18 mouse cellular contexts compared by ENCODE assay signal in genomic region chr14:122459776-122460175, GRCm38 (mm10). TPM values are rescaled to one million over a fixed set of nuclear protein-coding genes. Genes with fewer than 3 reads are reported as not detected.
A peak's percentile ranks its signal among the peaks of the same experiment; 100 is the strongest.
DNase-seq lines count a peak whose midpoint lies in the region; ATAC-seq and TF ChIP-seq lines count a peak whose summit lies in the region.
"Had no signal": no experiment of that assay in that cellular context is flagged by ENCODE, and none has a peak within 500 bp of the region (broad histone marks: within the 10 kb centered on the region; RNA-seq: fewer than 3 reads in every experiment).

No protein-coding gene starts in this region.

- H3K27ac ChIP-seq in forebrain, embryonic 15.5 days (replicated peaks): peak overlapping the region; percentile 54
- H3K27ac ChIP-seq in hindbrain, postnatal 0 days: peak overlapping the region; percentile 76
- H3K27ac ChIP-seq in midbrain, embryonic 16.5 days (ENCODE audit: low read length): no peak overlapping the region
- no peak overlapping the region for H3K27ac ChIP-seq in liver, embryonic 11.5 days (ENCODE audit: low read depth, low read length)
- H3K27ac ChIP-seq: heart, embryonic 15.5 days; kidney, postnatal 0 days had no signal

- ATAC-seq in forebrain, embryonic 15.5 days (replicated peaks): no peak
- ATAC-seq in hindbrain, postnatal 0 days: no peak
- no peak for ATAC-seq in midbrain, embryonic 16.5 days
- no peak for ATAC-seq in liver, embryonic 11.5 days (replicated peaks; ENCODE audit: low FRiP score)
- ATAC-seq: inflammation-experienced regulatory T-cells, adult 6 months had no signal

- H3K4me3 ChIP-seq in forebrain, embryonic 15.5 days: peak overlapping the region; percentile 22
- H3K4me3 ChIP-seq in hindbrain, postnatal 0 days (ENCODE audit: low read length): peak overlapping the region; percentile 70
- no peak overlapping the region for H3K4me3 ChIP-seq in midbrain, embryonic 16.5 days (ENCODE audit: low read depth, low read length)
- no peak overlapping the region for H3K4me3 ChIP-seq in liver, embryonic 11.5 days (ENCODE audit: low read depth, low read length)
- H3K4me3 ChIP-seq: heart, embryonic 15.5 days had no signal

- H3K9me3 ChIP-seq in forebrain, embryonic 15.5 days: no peaks in the 10 kb centered on the region
- H3K9me3 ChIP-seq in hindbrain, postnatal 0 days (ENCODE audit: low read length): no peaks in the 10 kb centered on the region
- H3K9me3 ChIP-seq in midbrain, embryonic 16.5 days (replicated peaks; ENCODE audit: control insufficient read depth, low read length, poor library complexity, severe bottlenecking): no peaks in the 10 kb centered on the region
- no peaks in the 10 kb centered on the region for H3K9me3 ChIP-seq in liver, embryonic 11.5 days (ENCODE audit: control insufficient read depth, low read length)
- H3K9me3 ChIP-seq: heart, embryonic 15.5 days had no signal

- peak overlapping the region; percentile 31 for H3K4me2 ChIP-seq in forebrain, embryonic 15.5 days (replicated peaks)
- peak overlapping the region; percentile 61 for H3K4me2 ChIP-seq in hindbrain, postnatal 0 days (ENCODE audit: low read depth, low read length)
- H3K4me2 ChIP-seq in midbrain, embryonic 16.5 days (ENCODE audit: low read length): peak overlapping the region; percentile 41
- H3K4me2 ChIP-seq in liver, embryonic 11.5 days: no peak overlapping the region
- H3K4me2 ChIP-seq: heart, embryonic 15.5 days had no signal

- H3K4me1 ChIP-seq in forebrain, embryonic 15.5 days: peaks cover 29% of the 10 kb centered on the region
- H3K4me1 ChIP-seq in hindbrain, postnatal 0 days (ENCODE audit: insufficient read depth, low read length): no peaks in the 10 kb centered on the region
- peaks cover 11% of the 10 kb centered on the region for H3K4me1 ChIP-seq in midbrain, embryonic 16.5 days (ENCODE audit: control insufficient read depth, insufficient read depth, low read length)
- peaks cover 5% of the 10 kb centered on the region; the same call in 1 of the 2 replicates for H3K4me1 ChIP-seq in liver, embryonic 11.5 days (replicated peaks; ENCODE audit: control insufficient read depth, insufficient read depth, low read length)

- peaks cover 41% of the 10 kb centered on the region for H3K27me3 ChIP-seq in forebrain, embryonic 15.5 days
- H3K27me3 ChIP-seq in hindbrain, postnatal 0 days (ENCODE audit: insufficient read depth, low read length): no peaks in the 10 kb centered on the region; the same call in 1 of the 2 replicates
- peaks cover 28% of the 10 kb centered on the region for H3K27me3 ChIP-seq in midbrain, embryonic 16.5 days (ENCODE audit: control insufficient read depth, insufficient read depth, low read depth, low read length)
- peaks cover 53% of the 10 kb centered on the region for H3K27me3 ChIP-seq in liver, embryonic 11.5 days (replicated peaks; ENCODE audit: control insufficient read depth, insufficient read depth, low read length)

- peak overlapping the region; percentile 19; the same call in 1 of the 2 replicates for H3K9ac ChIP-seq in forebrain, embryonic 15.5 days (replicated peaks)
- H3K9ac ChIP-seq in hindbrain, postnatal 0 days (replicated peaks; ENCODE audit: low read length): peak overlapping the region; percentile 59
- H3K9ac ChIP-seq in midbrain, embryonic 16.5 days (ENCODE audit: low read depth, low read length): no peak overlapping the region
- H3K9ac ChIP-seq in liver, embryonic 11.5 days (ENCODE audit: low read depth, low read length): no peak overlapping the region
- H3K9ac ChIP-seq: heart, embryonic 15.5 days had no signal

- WGBS in forebrain, embryonic 15.5 days: 85% methylated on average over 1 of the region's 1 CpGs
- 64% methylated on average over 1 of the region's 1 CpGs for WGBS in hindbrain, postnatal 0 days
- 66% methylated on average over 1 of the region's 1 CpGs for WGBS in midbrain, embryonic 16.5 days
- WGBS in liver, embryonic 11.5 days: 91% methylated on average over 1 of the region's 1 CpGs

- no peak for TF ChIP-seq CTCF in hindbrain, postnatal 0 days (IDR thresholded peaks at IDR 0.05; ENCODE audit: low read depth)

- DNase-seq in cerebellum, postnatal 10 days: peak; percentile 42 to 63
- DNase-seq in cerebellum, adult 9-10 months: no peak
- no peak for DNase-seq in hindbrain, postnatal 0 days (ENCODE audit: low spot score)
- DNase-seq in testis, postnatal 14 days (ENCODE audit: low spot score): no peak
- DNase-seq in lung, adult 18-20 months: no peak
- DNase-seq in liver, embryonic 11.5 days (ENCODE audit: low spot score): no peak
- DNase-seq: liver; right cerebral cortex, adult 18-20 months had no signal

- H3K36me3 ChIP-seq in forebrain, embryonic 15.5 days: no peaks in the 10 kb centered on the region
- H3K36me3 ChIP-seq in hindbrain, postnatal 0 days (ENCODE audit: insufficient read depth, low read length): no peaks in the 10 kb centered on the region
- H3K36me3 ChIP-seq in midbrain, embryonic 16.5 days (ENCODE audit: control insufficient read depth, insufficient read depth, low read length): no peaks in the 10 kb centered on the region
- no peaks in the 10 kb centered on the region for H3K36me3 ChIP-seq in liver, embryonic 11.5 days (ENCODE audit: control insufficient read depth, insufficient read depth, low read length)
- H3K36me3 ChIP-seq: heart, embryonic 15.5 days had no signal

RNA-seq across cellular contexts. Expression of gene Zic5, which starts 5.7 kb away (rescaled TPM):
- polyA plus RNA-seq in forebrain, embryonic 15.5 days (2015; fragmentation: Nextera tagmentation; extraction: Ambion mirVana): 14.2 and 15.2 TPM in 2 replicates
- 46.2 and 51.3 TPM in 2 replicates for total RNA-seq in hindbrain, postnatal 0 days (2014; rRNA removed)
- 31.0 and 31.1 TPM in 2 replicates for polyA plus RNA-seq in hindbrain, postnatal 0 days (2015; fragmentation: Nextera tagmentation; extraction: Ambion mirVana)
- polyA plus RNA-seq in midbrain, embryonic 16.5 days (2015; fragmentation: Nextera tagmentation; extraction: Ambion mirVana): 9.5 and 29.0 TPM in 2 replicates
- polyA plus RNA-seq in liver, embryonic 11.5 days (2014; fragmentation: Nextera tagmentation; extraction: Ambion mirVana): 0.16 TPM in 1 of 2 replicates, not detected in the other
- total RNA-seq: gastrocnemius, postnatal 4 days; megakaryocyte, adult 5-6 weeks; neutrophil, adult 5-6 weeks had no signal
- polyA plus RNA-seq: lung, embryonic 16.5 days had no signal

RNA-seq across cellular contexts. Expression of gene Gm5089, which starts 8.9 kb away (rescaled TPM):
- polyA plus RNA-seq in forebrain, embryonic 15.5 days (2015; fragmentation: Nextera tagmentation; extraction: Ambion mirVana): 0.74 and 0.75 TPM in 2 replicates
- 1.2 and 3.0 TPM in 2 replicates for total RNA-seq in hindbrain, postnatal 0 days (2014; rRNA removed)
- polyA plus RNA-seq in hindbrain, postnatal 0 days (2015; fragmentation: Nextera tagmentation; extraction: Ambion mirVana): 0.56 and 0.82 TPM in 2 replicates
- polyA plus RNA-seq in midbrain, embryonic 16.5 days (2015; fragmentation: Nextera tagmentation; extraction: Ambion mirVana): 0.82 and 1.4 TPM in 2 replicates
- not detected in 2 replicates for polyA plus RNA-seq in liver, embryonic 11.5 days (2014; fragmentation: Nextera tagmentation; extraction: Ambion mirVana)
- total RNA-seq: gastrocnemius, postnatal 4 days; megakaryocyte, adult 5-6 weeks; neutrophil, adult 5-6 weeks had no signal
- polyA plus RNA-seq: heart, embryonic 15.5 days; inflammation-experienced regulatory T-cells, adult 6 months; kidney, postnatal 0 days; lung, embryonic 16.5 days; testis, adult 2 months had no signal

RNA-seq across cellular contexts. Expression of gene Zic2, which starts 15.5 kb away (rescaled TPM):
- polyA plus RNA-seq in forebrain, embryonic 15.5 days (2015; fragmentation: Nextera tagmentation; extraction: Ambion mirVana): 8.4 and 9.3 TPM in 2 replicates
- total RNA-seq in hindbrain, postnatal 0 days (2014; rRNA removed): 234 TPM in 2 replicates
- polyA plus RNA-seq in hindbrain, postnatal 0 days (2015; fragmentation: Nextera tagmentation; extraction: Ambion mirVana): 35.9 and 40.2 TPM in 2 replicates
- 6.3 and 15.2 TPM in 2 replicates for polyA plus RNA-seq in midbrain, embryonic 16.5 days (2015; fragmentation: Nextera tagmentation; extraction: Ambion mirVana)
- polyA plus RNA-seq in liver, embryonic 11.5 days (2014; fragmentation: Nextera tagmentation; extraction: Ambion mirVana): not detected in 2 replicates
- total RNA-seq: megakaryocyte, adult 5-6 weeks; neutrophil, adult 5-6 weeks had no signal
- polyA plus RNA-seq: heart, embryonic 15.5 days; inflammation-experienced regulatory T-cells, adult 6 months; kidney, postnatal 0 days; lung, embryonic 16.5 days had no signal

RNA-seq across cellular contexts. Expression of gene Gm10837, which starts 30.6 kb away (rescaled TPM):
- polyA plus RNA-seq in forebrain, embryonic 15.5 days (2015; fragmentation: Nextera tagmentation; extraction: Ambion mirVana): 0.57 and 0.63 TPM in 2 replicates
- total RNA-seq in hindbrain, postnatal 0 days (2014; rRNA removed): 0.93 and 4.7 TPM in 2 replicates
- 1.2 and 1.4 TPM in 2 replicates for polyA plus RNA-seq in hindbrain, postnatal 0 days (2015; fragmentation: Nextera tagmentation; extraction: Ambion mirVana)
- 0.19 and 0.93 TPM in 2 replicates for polyA plus RNA-seq in midbrain, embryonic 16.5 days (2015; fragmentation: Nextera tagmentation; extraction: Ambion mirVana)
- not detected in 2 replicates for polyA plus RNA-seq in liver, embryonic 11.5 days (2014; fragmentation: Nextera tagmentation; extraction: Ambion mirVana)
- total RNA-seq: gastrocnemius, postnatal 4 days; megakaryocyte, adult 5-6 weeks; neutrophil, adult 5-6 weeks had no signal
- polyA plus RNA-seq: heart, embryonic 15.5 days; kidney, postnatal 0 days; lung, embryonic 16.5 days; testis, adult 2 months had no signal

Comparison
In these comparisons a context has a peak if more than half of its experiments do, and no peak if none do; other contexts are left out.
1. DNase-seq: peak in cerebellum, postnatal 10 days (2 of 2); none in cerebellum, adult 9-10 months (single experiment), hindbrain, postnatal 0 days (single experiment), testis, postnatal 14 days (single experiment), lung, adult 18-20 months (0 of 2) and liver, embryonic 11.5 days (single experiment).
2. H3K27ac ChIP-seq: peak in forebrain, embryonic 15.5 days (single experiment) and hindbrain, postnatal 0 days (single experiment); none in midbrain, embryonic 16.5 days (single experiment) and liver, embryonic 11.5 days (single experiment).
3. H3K4me3 ChIP-seq: peak in forebrain, embryonic 15.5 days (single experiment) and hindbrain, postnatal 0 days (single experiment); none in midbrain, embryonic 16.5 days (single experiment) and liver, embryonic 11.5 days (single experiment).
4. H3K9ac ChIP-seq: peak in forebrain, embryonic 15.5 days (single experiment) and hindbrain, postnatal 0 days (single experiment); none in midbrain, embryonic 16.5 days (single experiment) and liver, embryonic 11.5 days (single experiment).